Mouse (Mus musculus) splenic B cell, adult 2 months (primary cell): ENCODE results near the gene Mmp27.
A peak's percentile ranks its signal among the peaks of the same experiment; 100 is the strongest.

Source experiments
- DNase-seq: peaks from one replicate; pipeline ENCODE4 v3.0.0-alpha.2; 2011; ENCODE audit warnings: low read depth, low spot score
- H3K27me3 ChIP-seq: 2 replicates; pipeline ENCODE4 v1.6.1; 2012; ENCODE audit warnings: mild to moderate bottlenecking, low read length, moderate library complexity, mixed read lengths; ENCODE audit not compliant: control insufficient read depth, poor library complexity, insufficient read depth, severe bottlenecking
- H3K36me3 ChIP-seq: 2 replicates; pipeline ENCODE4 v1.6.1; 2012; ENCODE audit warnings: mild to moderate bottlenecking, low read length, moderate library complexity, mixed read lengths; ENCODE audit not compliant: control insufficient read depth, poor library complexity, insufficient read depth, severe bottlenecking

Gene Mmp27

GRCm38 (mm10) chr9:7572663-7573308 lies 1.6 kb downstream of the Mmp27 start:
- no peak for DNase-seq
- Histone ChIP-seq H3K27me3 (no peaks in the 10 kb centered on the region), H3K36me3 (no peaks in the 10 kb centered on the region)

- H3K36me3 ChIP-seq: no peaks in the 10 kb centered on the region
- DNase-seq: no peak
Observed at GRCm38 (mm10) chr9:7575526-7575925, 4.3 kb downstream of the Mmp27 start.

GRCm38 (mm10) chr9:7577371-7577770 lies 6.2 kb downstream of the Mmp27 start:
- Histone ChIP-seq H3K27me3 (no peaks in the 10 kb centered on the region), H3K36me3 (no peaks in the 10 kb centered on the region)
- DNase-seq: no peak

More at GRCm38 (mm10) chr9:7575526-7575925, 4.3 kb downstream of the Mmp27 start:
- H3K27me3 ChIP-seq: no peaks in the 10 kb centered on the region

- H3K27me3 ChIP-seq: no peaks in the 10 kb centered on the region
- no peak for DNase-seq
- no peaks in the 10 kb centered on the region for H3K36me3 ChIP-seq
Observed at GRCm38 (mm10) chr9:7590063-7590462, 18.9 kb downstream of the Mmp27 start.

- H3K27me3 ChIP-seq: no peaks in the 10 kb centered on the region
- DNase-seq: no peak
- H3K36me3 ChIP-seq: no peaks in the 10 kb centered on the region
Observed at GRCm38 (mm10) chr9:7593272-7593812, 22.1 kb downstream of the Mmp27 start.

GRCm38 (mm10) chr9:7594816-7595540 lies 23.8 kb downstream of the Mmp27 start:
- Histone ChIP-seq H3K36me3 (no peaks in the 10 kb centered on the region), H3K27me3 (no peaks in the 10 kb centered on the region)
- DNase-seq: peak; percentile 76

- DNase-seq: peak; percentile 76
- Histone ChIP-seq H3K36me3 (no peaks in the 10 kb centered on the region), H3K27me3 (no peaks in the 10 kb centered on the region)
Observed at GRCm38 (mm10) chr9:7602982-7603742, 32.0 kb downstream of the Mmp27 start.

- Histone ChIP-seq H3K27me3 (no peaks in the 10 kb centered on the region), H3K36me3 (no peaks in the 10 kb centered on the region)
- no peak for DNase-seq
Observed at GRCm38 (mm10) chr9:7604005-7604404, 32.8 kb downstream of the Mmp27 start.

- DNase-seq: no peak
- Histone ChIP-seq H3K27me3 (no peaks in the 10 kb centered on the region), H3K36me3 (no peaks in the 10 kb centered on the region)
Observed at GRCm38 (mm10) chr9:7605638-7606037, 34.4 kb downstream of the Mmp27 start.

- no peak for DNase-seq
- H3K27me3 ChIP-seq: no peaks in the 10 kb centered on the region
- no peaks in the 10 kb centered on the region for H3K36me3 ChIP-seq
Observed at GRCm38 (mm10) chr9:7622582-7622981, 51.4 kb downstream of the Mmp27 start.

- DNase-seq: no peak
- H3K27me3 ChIP-seq: no peaks in the 10 kb centered on the region
- H3K36me3 ChIP-seq: no peaks in the 10 kb centered on the region
Observed at GRCm38 (mm10) chr9:7627931-7628330, 56.7 kb downstream of the Mmp27 start, which contains the start of gene Mmp20. Mmp20 (plus strand) TSS chr9:7628231.
